Mouse (Mus musculus) effector memory CD4-positive, alpha-beta T cell, adult 7 months (primary cell): ENCODE data around the gene Olfr1350. TPM values are rescaled to one million over a fixed set of nuclear protein-coding genes. Genes with fewer than 3 reads are reported as not detected.

Experiments used
- polyA plus RNA-seq: library from polyadenylated mRNA; unstranded; fragments of 100-300 nt; shearing (Covaris generic); gene quantifications from one replicate; pipeline ENCODE4 v1.2.1, GENCODE M21; 2017

Gene Olfr1350
- polyA plus RNA-seq, result 0.24 TPM

GRCm38 (mm10) chr7:6564541-6564940 is at the start of gene Olfr1350:
Olfr1350 (plus strand) TSS chr7:6564841.

GRCm38 (mm10) chr7:6522850-6523249 is 41.8 kb upstream of the Olfr1350 start, which contains the start of gene Olfr1349:
Olfr1349 (minus strand) TSS chr7:6522950.

Other genes starting within 250 kb of the Olfr1350 start
- 0.22 TPM for gene Zfp583, start 233.6 kb upstream of the Olfr1350 start, polyA plus RNA-seq
- 0.89 TPM for gene Gm3854, start 221.1 kb upstream of the Olfr1350 start, polyA plus RNA-seq
- 1.9 TPM for gene Zfp78, start 201.6 kb upstream of the Olfr1350 start, polyA plus RNA-seq
- 5.9 TPM for gene Zfp28, start 181.5 kb upstream of the Olfr1350 start, polyA plus RNA-seq
- 0.61 TPM for gene Smim17, start 166.1 kb upstream of the Olfr1350 start, polyA plus RNA-seq
- not detected for gene Gm20715, start 154.6 kb upstream of the Olfr1350 start, polyA plus RNA-seq
- gene Olfr1344, start 126.2 kb upstream of the Olfr1350 start, polyA plus RNA-seq, result not detected
- gene Olfr1336, start 108.7 kb upstream of the Olfr1350 start, polyA plus RNA-seq, result 0.05 TPM
- 0.35 TPM for gene Olfr1346, start 97.7 kb upstream of the Olfr1350 start, polyA plus RNA-seq
- not detected for gene Olfr5, start 77.9 kb upstream of the Olfr1350 start, polyA plus RNA-seq
- gene Olfr1347, start 65.1 kb upstream of the Olfr1350 start, polyA plus RNA-seq, result not detected
- not detected for gene Olfr1348, start 56.1 kb upstream of the Olfr1350 start, polyA plus RNA-seq
- gene Olfr1349, start 41.9 kb upstream of the Olfr1350 start, polyA plus RNA-seq, result not detected
- gene Zim1, start 131.6 kb downstream of the Olfr1350 start, polyA plus RNA-seq, result not detected
- gene Peg3, start 165.6 kb downstream of the Olfr1350 start, polyA plus RNA-seq, result not detected
- 0.33 TPM for gene Usp29, start 165.7 kb downstream of the Olfr1350 start, polyA plus RNA-seq